Mouse (Mus musculus): Measurements from ENCODE around the gene Hdac2. TPM values are rescaled to one million over a fixed set of nuclear protein-coding genes. Genes with fewer than 3 reads are reported as not detected.

The Hdac2 gene
- polyA plus RNA-seq, 1 experiment, result 62.9 TPM

DNA sequence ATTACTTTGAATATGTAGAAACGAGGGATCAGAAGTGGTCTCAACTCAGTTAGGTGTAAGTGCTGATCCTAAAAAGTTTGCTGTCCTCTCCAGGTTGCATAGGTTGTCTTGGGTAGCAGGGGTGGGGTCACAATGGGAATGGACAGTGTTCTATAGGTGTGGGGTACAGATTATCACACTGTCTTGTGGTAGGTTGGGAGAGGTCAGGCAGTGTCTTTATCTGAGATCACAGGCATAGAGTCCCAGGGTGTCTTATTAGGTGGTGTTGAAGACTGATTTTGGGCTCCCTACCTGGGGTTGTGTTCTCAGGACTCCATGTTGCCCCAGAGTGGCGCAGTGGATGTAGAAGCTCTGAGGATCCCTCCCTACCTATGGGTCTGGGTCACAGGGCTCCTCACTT, 17.8 kb downstream of the Hdac2 start:
- H3K36me3 ChIP-seq (ENCODE audit: control insufficient read depth, insufficient read depth), result peaks cover 89% of the 10 kb centered on the region
- TF ChIP-seq CEBPB (IDR thresholded peaks at IDR 0.05; ENCODE audit: low read depth) (no peak), MYOG (IDR thresholded peaks at IDR 0.05; ENCODE audit: control insufficient read depth, extremely low read depth, insufficient read length) (no peak), FOSL1 (IDR thresholded peaks at IDR 0.05; ENCODE audit: insufficient read depth, low read length, poor library complexity, severe bottlenecking) (no peak), USF1 (IDR thresholded peaks at IDR 0.05; ENCODE audit: low read depth) (no peak), MYOD1 (IDR thresholded peaks at IDR 0.05; ENCODE audit: control insufficient read depth, insufficient read length, low read depth) (no peak), CTCF (IDR thresholded peaks at IDR 0.05; ENCODE audit: control insufficient read depth, insufficient read depth, insufficient read length) (no peak)
- no peak overlapping the region for H3K4me3 ChIP-seq (ENCODE audit: insufficient read depth, poor library complexity, severe bottlenecking)

DNA sequence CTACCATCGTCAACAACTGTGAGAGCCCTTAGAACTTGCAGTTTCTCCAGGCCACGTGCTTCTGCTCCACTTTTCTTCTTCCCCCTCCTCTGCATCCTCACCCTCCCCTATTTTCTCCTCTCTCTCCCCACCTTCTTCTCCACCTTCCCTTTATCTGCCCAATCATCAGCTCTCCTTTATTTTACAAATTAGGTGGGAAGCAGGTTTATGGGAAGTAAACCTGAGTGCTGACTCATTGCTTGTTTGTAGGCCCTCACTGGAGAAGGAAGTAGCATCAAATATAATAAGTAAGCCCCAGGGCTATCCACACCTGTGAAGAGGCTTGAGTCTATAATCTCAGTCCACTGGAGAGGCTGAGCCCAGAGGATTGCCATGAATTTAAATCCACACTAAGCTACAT, 26.5 kb downstream of the Hdac2 start:
- no peak for TF ChIP-seq MYOG (IDR thresholded peaks at IDR 0.05; ENCODE audit: control insufficient read depth, extremely low read depth, insufficient read length)
- TF ChIP-seq USF1 (IDR thresholded peaks at IDR 0.05; ENCODE audit: low read depth), result no peak
- no peak for TF ChIP-seq CEBPB (IDR thresholded peaks at IDR 0.05; ENCODE audit: low read depth)
- no peak for TF ChIP-seq MYOD1 (IDR thresholded peaks at IDR 0.05; ENCODE audit: control insufficient read depth, insufficient read length, low read depth)
- no peak for TF ChIP-seq CTCF (IDR thresholded peaks at IDR 0.05; ENCODE audit: control insufficient read depth, insufficient read depth, insufficient read length)
- TF ChIP-seq FOSL1 (IDR thresholded peaks at IDR 0.05; ENCODE audit: insufficient read depth, low read length, poor library complexity, severe bottlenecking), result no peak
- TF ChIP-seq MAX (IDR thresholded peaks at IDR 0.05), result no peak
- Histone ChIP-seq H3K79me3 (ENCODE audit: low read depth) (no peaks in the 10 kb centered on the region), H3K27me3 (ENCODE audit: control insufficient read depth, insufficient read depth, insufficient read length) (no peaks in the 10 kb centered on the region), H3K79me2 (ENCODE audit: control insufficient read depth, insufficient read depth) (no peaks in the 10 kb centered on the region), H3K4me3 (ENCODE audit: insufficient read depth, poor library complexity, severe bottlenecking) (no peak overlapping the region), H3K36me3 (ENCODE audit: control insufficient read depth, insufficient read depth) (peaks cover 70% of the 10 kb centered on the region), H3ac (ENCODE audit: control insufficient read depth, insufficient read length, low read depth) (no peak overlapping the region)

More for the DNA sequence above, 17.8 kb downstream of the Hdac2 start:
- H3K27me3 ChIP-seq (ENCODE audit: control insufficient read depth, insufficient read depth, insufficient read length), result no peaks in the 10 kb centered on the region
- H3ac ChIP-seq (ENCODE audit: control insufficient read depth, insufficient read length, low read depth), result no peak overlapping the region
- peaks cover 14% of the 10 kb centered on the region for H3K79me3 ChIP-seq (ENCODE audit: low read depth)
- H3K79me2 ChIP-seq (ENCODE audit: control insufficient read depth, insufficient read depth), result peaks cover 17% of the 10 kb centered on the region

DNA sequence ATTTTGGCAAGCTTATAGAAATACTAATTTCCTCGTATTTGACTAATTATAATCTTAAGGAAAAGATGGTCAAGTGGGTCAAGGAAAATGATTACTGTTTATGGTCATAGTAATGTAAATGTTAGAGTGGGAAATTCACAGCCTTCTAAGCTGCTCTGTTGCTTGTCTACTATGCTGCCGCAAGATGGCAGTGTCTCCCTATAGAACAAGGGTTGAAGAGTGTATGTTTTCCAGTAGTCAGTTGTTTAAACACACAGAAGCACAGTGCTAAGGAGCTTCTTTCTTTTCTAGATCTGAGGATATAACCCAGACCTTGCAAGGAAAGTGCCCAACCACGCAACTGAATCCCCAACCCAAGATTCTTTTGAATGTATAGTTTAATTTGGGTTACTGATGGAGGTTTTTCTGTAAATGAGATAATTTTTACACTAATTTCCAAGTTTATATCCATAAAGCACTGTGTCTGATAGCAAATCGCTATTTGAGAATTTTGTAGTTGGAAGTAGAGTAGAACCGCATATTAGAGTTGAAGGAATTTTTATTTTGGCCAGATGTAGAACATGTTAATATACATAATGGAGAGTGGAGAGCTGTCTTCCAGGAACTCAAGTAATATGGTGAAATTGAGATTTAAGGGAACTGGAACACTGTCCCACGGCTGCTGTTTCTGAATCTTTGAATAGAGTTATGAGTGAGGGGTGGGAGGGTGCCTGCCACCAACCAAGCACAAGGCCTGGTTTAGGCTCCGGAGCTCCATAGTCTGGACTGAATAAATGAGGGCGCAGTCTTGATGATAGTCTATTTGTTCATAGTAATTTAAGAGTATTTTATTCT, 40.1 kb downstream of the Hdac2 start:
- Histone ChIP-seq H3ac (ENCODE audit: control insufficient read depth, insufficient read length, low read depth) (no peak overlapping the region), H3K36me3 (ENCODE audit: control insufficient read depth, insufficient read depth) (no peaks in the 10 kb centered on the region), H3K79me3 (ENCODE audit: low read depth) (no peaks in the 10 kb centered on the region), H3K4me3 (ENCODE audit: insufficient read depth, poor library complexity, severe bottlenecking) (no peak overlapping the region), H3K27me3 (ENCODE audit: control insufficient read depth, insufficient read depth, insufficient read length) (no peaks in the 10 kb centered on the region), H3K79me2 (ENCODE audit: control insufficient read depth, insufficient read depth) (no peaks in the 10 kb centered on the region)
- TF ChIP-seq CTCF (IDR thresholded peaks at IDR 0.05; ENCODE audit: control insufficient read depth, insufficient read depth, insufficient read length) (peak; percentile 62), MYOD1 (IDR thresholded peaks at IDR 0.05; ENCODE audit: control insufficient read depth, insufficient read length, low read depth) (no peak)

DNA sequence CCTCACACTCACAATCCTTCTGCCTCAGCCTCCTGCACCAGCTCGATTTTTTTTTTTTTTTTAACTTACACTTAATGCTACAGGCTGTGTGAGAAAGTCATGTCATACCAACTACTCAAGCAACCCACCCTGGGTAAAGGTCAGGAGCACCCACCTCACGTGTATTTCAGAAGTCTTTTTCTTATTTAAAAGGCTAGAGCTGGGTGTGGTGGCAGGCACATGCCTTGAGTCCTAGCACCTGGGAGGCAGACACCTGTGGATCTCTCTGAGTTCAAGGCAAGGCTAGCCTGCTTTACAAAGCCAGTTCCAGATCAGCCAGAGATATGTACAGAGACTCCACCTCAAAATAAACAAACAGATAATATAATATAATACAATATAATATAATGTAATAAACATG, 41.4 kb downstream of the Hdac2 start:
- no peaks in the 10 kb centered on the region for H3K36me3 ChIP-seq (ENCODE audit: control insufficient read depth, insufficient read depth)
- no peak overlapping the region for H3ac ChIP-seq (ENCODE audit: control insufficient read depth, insufficient read length, low read depth)
- H3K27me3 ChIP-seq (ENCODE audit: control insufficient read depth, insufficient read depth, insufficient read length), result no peaks in the 10 kb centered on the region
- no peak for TF ChIP-seq CTCF (IDR thresholded peaks at IDR 0.05; ENCODE audit: control insufficient read depth, insufficient read depth, insufficient read length)
- TF ChIP-seq MAX (IDR thresholded peaks at IDR 0.05), result no peak
- TF ChIP-seq USF1 (IDR thresholded peaks at IDR 0.05; ENCODE audit: low read depth), result no peak
- TF ChIP-seq MYOG (IDR thresholded peaks at IDR 0.05; ENCODE audit: control insufficient read depth, extremely low read depth, insufficient read length), result no peak
- TF ChIP-seq FOSL1 (IDR thresholded peaks at IDR 0.05; ENCODE audit: insufficient read depth, low read length, poor library complexity, severe bottlenecking), result no peak
- TF ChIP-seq CEBPB (IDR thresholded peaks at IDR 0.05; ENCODE audit: low read depth), result no peak
- no peak for TF ChIP-seq MYOD1 (IDR thresholded peaks at IDR 0.05; ENCODE audit: control insufficient read depth, insufficient read length, low read depth)
- H3K79me2 ChIP-seq (ENCODE audit: control insufficient read depth, insufficient read depth), result no peaks in the 10 kb centered on the region
- no peaks in the 10 kb centered on the region for H3K79me3 ChIP-seq (ENCODE audit: low read depth)
- H3K4me3 ChIP-seq (ENCODE audit: insufficient read depth, poor library complexity, severe bottlenecking), result no peak overlapping the region

DNA sequence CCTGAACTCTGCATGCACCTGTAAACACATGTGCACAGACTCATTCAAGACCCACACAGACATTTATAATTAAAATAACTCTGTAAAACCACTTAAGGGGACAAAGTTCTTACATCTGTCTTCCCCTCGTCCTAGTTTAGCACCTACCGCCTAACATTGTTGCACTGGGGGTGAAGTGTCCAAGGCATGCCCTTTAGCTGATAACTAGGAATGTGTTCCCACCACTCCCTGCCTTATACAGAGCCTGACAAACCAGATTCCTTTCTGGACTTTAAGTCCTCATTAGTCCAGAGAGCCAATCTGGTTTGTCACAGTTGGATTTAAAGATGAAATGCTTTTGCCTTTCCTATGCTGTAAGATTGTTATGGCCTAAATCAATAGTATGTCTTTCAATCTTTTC, 41.9 kb downstream of the Hdac2 start:
- no peak overlapping the region for H3K4me3 ChIP-seq (ENCODE audit: insufficient read depth, poor library complexity, severe bottlenecking)
- H3K27me3 ChIP-seq (ENCODE audit: control insufficient read depth, insufficient read depth, insufficient read length), result no peaks in the 10 kb centered on the region
- H3K36me3 ChIP-seq (ENCODE audit: control insufficient read depth, insufficient read depth), result no peaks in the 10 kb centered on the region
- no peaks in the 10 kb centered on the region for H3K79me2 ChIP-seq (ENCODE audit: control insufficient read depth, insufficient read depth)
- H3ac ChIP-seq (ENCODE audit: control insufficient read depth, insufficient read length, low read depth), result no peak overlapping the region
- TF ChIP-seq MAX (IDR thresholded peaks at IDR 0.05), result no peak
- TF ChIP-seq USF1 (IDR thresholded peaks at IDR 0.05; ENCODE audit: low read depth), result no peak
- TF ChIP-seq MYOD1 (IDR thresholded peaks at IDR 0.05; ENCODE audit: control insufficient read depth, insufficient read length, low read depth), result no peak
- TF ChIP-seq CEBPB (IDR thresholded peaks at IDR 0.05; ENCODE audit: low read depth), result no peak
- no peak for TF ChIP-seq FOSL1 (IDR thresholded peaks at IDR 0.05; ENCODE audit: insufficient read depth, low read length, poor library complexity, severe bottlenecking)
- TF ChIP-seq CTCF (IDR thresholded peaks at IDR 0.05; ENCODE audit: control insufficient read depth, insufficient read depth, insufficient read length), result no peak
- TF ChIP-seq MYOG (IDR thresholded peaks at IDR 0.05; ENCODE audit: control insufficient read depth, extremely low read depth, insufficient read length), result no peak
- H3K79me3 ChIP-seq (ENCODE audit: low read depth), result no peaks in the 10 kb centered on the region
